Mouse (Mus musculus): ENCODE results near the gene Clasrp. TPM values are rescaled to one million over a fixed set of nuclear protein-coding genes. Genes with fewer than 3 reads are reported as not detected.
A peak's percentile ranks its signal among the peaks of the same experiment; 100 is the strongest.

The Clasrp gene
- polyA plus RNA-seq, 2 experiments, result 7.5 to 21.3 TPM

DNA sequence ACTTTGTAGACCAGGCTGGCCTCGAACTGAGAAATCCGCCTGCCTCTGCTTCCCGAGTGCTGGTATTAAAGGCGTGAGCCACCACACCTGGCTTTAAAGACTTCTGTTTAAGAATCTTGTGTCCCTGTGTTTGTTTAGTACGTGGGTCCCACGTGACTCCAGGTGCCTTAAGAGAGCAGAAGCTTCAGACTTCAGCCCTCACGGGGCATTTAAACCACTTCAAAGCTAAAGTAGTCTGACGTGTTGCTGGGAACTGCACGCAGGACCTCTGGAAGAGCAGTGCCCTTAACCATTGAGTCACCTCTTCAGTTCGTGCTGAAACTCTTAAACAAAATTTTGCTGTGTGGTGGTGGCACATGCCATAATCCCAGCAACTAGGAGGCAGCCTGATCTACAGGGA is 54.9 kb downstream of the Clasrp start:
- ATAC-seq (ENCODE audit: insufficient read depth), result no peak

DNA sequence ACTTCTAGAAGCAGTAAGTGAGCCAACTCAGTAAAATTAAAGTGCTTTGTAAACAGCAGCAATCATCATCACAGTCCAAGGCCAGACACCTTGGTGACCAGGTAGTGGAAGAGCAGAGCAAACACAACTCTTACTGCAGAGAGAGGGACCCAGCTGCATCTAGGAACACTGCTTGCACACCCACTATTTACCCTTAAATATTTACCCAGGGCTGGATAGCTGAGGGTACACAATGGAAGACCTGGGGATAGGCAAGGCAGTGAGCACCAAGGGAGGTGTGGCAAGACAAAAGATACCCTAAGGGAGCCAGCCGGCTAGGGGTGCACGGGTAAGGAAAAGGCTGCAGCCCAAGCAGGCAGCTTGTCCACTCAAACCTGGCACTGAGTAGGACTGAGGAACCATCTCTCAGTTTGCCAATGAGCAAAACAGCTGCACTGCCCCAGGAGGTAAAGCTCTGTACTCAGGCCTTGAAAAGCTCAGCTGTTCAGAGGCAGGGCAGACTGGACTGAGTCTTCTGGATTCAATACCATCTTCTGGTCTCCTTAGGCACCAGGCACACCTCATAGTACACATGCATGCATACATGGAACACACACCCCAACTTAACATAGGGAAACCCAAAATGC is 56.8 kb downstream of the Clasrp start:
- H3K9me3 ChIP-seq (ENCODE audit: control insufficient read depth, low read length), result no peaks in the 10 kb centered on the region
- no peak for DNase-seq (ENCODE audit: low read depth in 3 of 3, low spot score in 3 of 3)
- ATAC-seq (ENCODE audit: insufficient read depth), result no peak
- no peak overlapping the region for H3K4me2 ChIP-seq (ENCODE audit: low read depth)
- H3K4me3 ChIP-seq (ENCODE audit: insufficient read depth in 1 of 2, low read depth in 2 of 2, low read length in 2 of 2), result no peak overlapping the region
- TF ChIP-seq EP300 (IDR thresholded peaks at IDR 0.05; ENCODE audit: low read depth) (no peak), CTCF (IDR thresholded peaks at IDR 0.05; ENCODE audit: low read depth) (no peak)
- 79% methylated on average over 2 of the region's 2 CpGs for WGBS (ENCODE audit: insufficient replicate concordance)
- H3K9ac ChIP-seq (replicated peaks), result no peak overlapping the region
- H3K36me3 ChIP-seq (replicated peaks; ENCODE audit: control insufficient read depth, insufficient read depth, low read depth), result no peaks in the 10 kb centered on the region; the same call in 1 of the 2 replicates
- H3K27ac ChIP-seq, result no peak overlapping the region
- H3K4me1 ChIP-seq (replicated peaks; ENCODE audit: control insufficient read depth in 2 of 2, insufficient read depth in 2 of 2, low read length in 1 of 2), result peaks cover 0 to 16% of the 10 kb centered on the region in 2 experiments
- no peaks in the 10 kb centered on the region for H3K27me3 ChIP-seq (ENCODE audit: control insufficient read depth, insufficient read depth, low read length)

More for the DNA sequence above, 54.9 kb downstream of the Clasrp start:
- no peak overlapping the region for H3K9ac ChIP-seq (replicated peaks)
- no peak overlapping the region for H3K27ac ChIP-seq
- DNase-seq (ENCODE audit: low read depth in 3 of 3, low spot score in 3 of 3), result no peak
- no peak overlapping the region for H3K4me2 ChIP-seq (ENCODE audit: low read depth)
- no peak overlapping the region for H3K4me3 ChIP-seq (ENCODE audit: insufficient read depth in 1 of 2, low read depth in 2 of 2, low read length in 2 of 2)
- peaks cover 0 to 16% of the 10 kb centered on the region in 2 experiments; a peak in 3 of 4 replicates for H3K4me1 ChIP-seq (replicated peaks; ENCODE audit: control insufficient read depth in 2 of 2, insufficient read depth in 2 of 2, low read length in 1 of 2)
- no peaks in the 10 kb centered on the region for H3K9me3 ChIP-seq (ENCODE audit: control insufficient read depth, low read length)
- H3K36me3 ChIP-seq (replicated peaks; ENCODE audit: control insufficient read depth, insufficient read depth, low read depth), result peaks cover 13% of the 10 kb centered on the region; the same call in 1 of the 2 replicates
- WGBS (ENCODE audit: insufficient replicate concordance), result 91% methylated on average over 10 of the region's 10 CpGs
- TF ChIP-seq EP300 (IDR thresholded peaks at IDR 0.05; ENCODE audit: low read depth) (no peak), CTCF (IDR thresholded peaks at IDR 0.05; ENCODE audit: low read depth) (no peak)
- no peaks in the 10 kb centered on the region for H3K27me3 ChIP-seq (ENCODE audit: control insufficient read depth, insufficient read depth, low read length)

DNA sequence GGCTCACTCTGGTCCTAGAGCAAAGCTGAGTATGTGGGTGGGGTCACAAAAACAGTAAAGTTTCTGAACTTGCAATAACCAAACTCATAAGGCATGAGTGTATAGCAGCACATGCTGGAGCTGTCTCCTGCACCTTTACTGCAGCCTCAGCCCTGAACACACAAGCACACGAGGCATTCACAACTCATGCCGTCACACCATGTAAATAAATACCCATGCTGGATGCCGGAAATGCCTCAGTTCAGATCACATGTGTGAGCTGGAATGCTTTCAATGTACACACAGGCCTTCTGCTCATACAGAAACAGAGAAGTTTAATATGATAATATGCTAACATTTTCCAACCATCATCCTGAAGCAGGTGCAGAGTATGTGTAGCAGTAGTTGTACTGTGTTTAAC is 58.3 kb downstream of the Clasrp start:
- H3K9ac ChIP-seq (replicated peaks), result no peak overlapping the region
- H3K4me1 ChIP-seq (replicated peaks; ENCODE audit: control insufficient read depth in 2 of 2, insufficient read depth in 2 of 2, low read length in 1 of 2), result peaks cover 0 to 11% of the 10 kb centered on the region in 2 experiments
- no peak overlapping the region for H3K27ac ChIP-seq
- H3K4me2 ChIP-seq (ENCODE audit: low read depth), result no peak overlapping the region
- no peak overlapping the region for H3K4me3 ChIP-seq (ENCODE audit: insufficient read depth in 1 of 2, low read depth in 2 of 2, low read length in 2 of 2)
- H3K27me3 ChIP-seq (ENCODE audit: control insufficient read depth, insufficient read depth, low read length), result no peaks in the 10 kb centered on the region
- DNase-seq (ENCODE audit: low read depth in 3 of 3, low spot score in 3 of 3) (no peak), ATAC-seq (ENCODE audit: insufficient read depth) (no peak)
- no peaks in the 10 kb centered on the region for H3K9me3 ChIP-seq (ENCODE audit: control insufficient read depth, low read length)
- whole genome bisulfite sequencing (ENCODE audit: insufficient replicate concordance), result 74% methylated on average over 3 of the region's 3 CpGs
- no peak for TF ChIP-seq CTCF (IDR thresholded peaks at IDR 0.05; ENCODE audit: low read depth)
- TF ChIP-seq EP300 (IDR thresholded peaks at IDR 0.05; ENCODE audit: low read depth), result no peak
- no peaks in the 10 kb centered on the region; the same call in 1 of the 2 replicates for H3K36me3 ChIP-seq (replicated peaks; ENCODE audit: control insufficient read depth, insufficient read depth, low read depth)

GRCm38 (mm10) chr7:19543584-19543983 is 60.7 kb downstream of the Clasrp start:
- 45% methylated on average over 6 of the region's 6 CpGs for WGBS (ENCODE audit: insufficient replicate concordance)
- TF ChIP-seq EP300 (IDR thresholded peaks at IDR 0.05; ENCODE audit: low read depth) (no peak), CTCF (IDR thresholded peaks at IDR 0.05; ENCODE audit: low read depth) (peak; percentile 73)
- ATAC-seq (ENCODE audit: insufficient read depth), result no peak

GRCm38 (mm10) chr7:19542155-19542691 is 62.1 kb downstream of the Clasrp start:
- Histone ChIP-seq H3K4me2 (ENCODE audit: low read depth) (no peak overlapping the region), H3K9me3 (ENCODE audit: control insufficient read depth, low read length) (no peaks in the 10 kb centered on the region), H3K27ac (no peak overlapping the region), H3K4me1 (replicated peaks; ENCODE audit: control insufficient read depth in 2 of 2, insufficient read depth in 2 of 2, low read length in 1 of 2) (peaks cover 0 to 9% of the 10 kb centered on the region in 2 experiments), H3K4me3 (ENCODE audit: insufficient read depth in 1 of 2, low read depth in 2 of 2, low read length in 2 of 2) (no peak overlapping the region), H3K9ac (replicated peaks) (no peak overlapping the region), H3K27me3 (ENCODE audit: control insufficient read depth, insufficient read depth, low read length) (no peaks in the 10 kb centered on the region), H3K36me3 (replicated peaks; ENCODE audit: control insufficient read depth, insufficient read depth, low read depth) (no peaks in the 10 kb centered on the region; the same call in none of the 2 replicates)
- ATAC-seq (ENCODE audit: insufficient read depth) (no peak), DNase-seq (ENCODE audit: low read depth in 3 of 3, low spot score in 3 of 3) (no peak)
- TF ChIP-seq CTCF (IDR thresholded peaks at IDR 0.05; ENCODE audit: low read depth), result no peak
- no peak for TF ChIP-seq EP300 (IDR thresholded peaks at IDR 0.05; ENCODE audit: low read depth)
- WGBS (ENCODE audit: insufficient replicate concordance), result 61% methylated on average over 8 of the region's 8 CpGs

More at GRCm38 (mm10) chr7:19543584-19543983, 60.7 kb downstream of the Clasrp start:
- no peak overlapping the region for H3K9ac ChIP-seq (replicated peaks)
- H3K4me3 ChIP-seq (ENCODE audit: insufficient read depth in 1 of 2, low read depth in 2 of 2, low read length in 2 of 2), result no peak overlapping the region
- H3K9me3 ChIP-seq (ENCODE audit: control insufficient read depth, low read length), result no peaks in the 10 kb centered on the region
- no peak for DNase-seq (ENCODE audit: low read depth in 3 of 3, low spot score in 3 of 3)
- no peaks in the 10 kb centered on the region; the same call in none of the 2 replicates for H3K36me3 ChIP-seq (replicated peaks; ENCODE audit: control insufficient read depth, insufficient read depth, low read depth)
- H3K27me3 ChIP-seq (ENCODE audit: control insufficient read depth, insufficient read depth, low read length), result no peaks in the 10 kb centered on the region
- peaks cover 0 to 9% of the 10 kb centered on the region in 2 experiments for H3K4me1 ChIP-seq (replicated peaks; ENCODE audit: control insufficient read depth in 2 of 2, insufficient read depth in 2 of 2, low read length in 1 of 2)
- H3K27ac ChIP-seq, result no peak overlapping the region
- no peak overlapping the region for H3K4me2 ChIP-seq (ENCODE audit: low read depth)
